Mouse (Mus musculus): ENCODE data around the gene Mrgprh. TPM values are rescaled to one million over a fixed set of nuclear protein-coding genes. Genes with fewer than 3 reads are reported as not detected.

The Mrgprh gene
- polyA plus RNA-seq (2015; fragmentation: Nextera tagmentation; extraction: Ambion mirVana): not detected in 2 replicates

DNA sequence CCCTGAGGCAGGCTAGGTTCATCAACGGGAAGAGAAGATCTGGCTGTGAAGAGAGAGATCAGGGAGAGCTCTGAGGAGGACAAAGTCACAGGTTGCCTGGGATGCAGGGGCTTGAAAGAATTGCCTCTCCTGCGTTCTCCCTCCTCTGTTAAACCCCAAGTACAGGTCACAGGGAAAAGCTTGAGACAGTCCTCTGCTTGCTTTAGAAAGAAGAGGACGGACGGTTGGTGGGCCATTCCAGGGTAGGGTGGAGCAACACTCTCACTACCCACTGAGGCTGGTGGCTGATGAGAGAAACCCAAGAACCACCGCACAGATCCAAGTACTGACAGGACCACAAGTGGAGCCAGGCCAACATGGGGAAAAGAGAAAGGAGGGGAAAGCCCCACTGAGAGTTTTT is at the start of gene Mrgprh:
Mrgprh (plus strand) TSS at position 301 of the 400 bp plus-strand sequence.
- H3K4me1 ChIP-seq (replicated peaks): peaks cover 8% of the 10 kb centered on the region

DNA sequence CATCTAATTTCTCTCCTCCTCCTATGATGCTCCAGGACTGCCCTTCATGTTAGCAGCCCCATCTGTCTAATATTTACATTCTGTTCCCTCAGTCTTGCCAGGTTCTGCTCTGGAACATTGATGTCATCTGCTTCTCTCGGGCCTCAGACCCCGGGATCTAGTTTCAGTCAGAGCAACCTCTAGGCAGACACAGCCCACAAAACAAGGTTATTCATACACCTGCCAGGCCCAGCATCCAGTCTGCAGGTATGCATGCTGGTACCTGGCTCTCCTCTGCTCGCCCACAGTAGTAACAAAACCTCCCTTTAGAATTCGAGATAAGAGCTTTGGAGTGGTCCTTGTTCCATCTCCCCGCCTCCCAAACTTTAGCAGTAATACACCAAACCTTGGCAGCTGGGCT is 45.5 kb upstream of the Mrgprh start:
- Histone ChIP-seq H3K36me3 (no peaks in the 10 kb centered on the region), H3K27ac (replicated peaks) (no peak overlapping the region), H3K27me3 (no peaks in the 10 kb centered on the region), H3K9me3 (no peaks in the 10 kb centered on the region), H3K4me1 (replicated peaks) (no peaks in the 10 kb centered on the region), H3K4me2 (no peak overlapping the region), H3K4me3 (no peak overlapping the region), H3K9ac (no peak overlapping the region)
- 80% methylated on average over 5 of the region's 5 CpGs for WGBS
- ATAC-seq (ENCODE audit: low FRiP score, low read depth): no peak

More for the DNA sequence above, at the start of gene Mrgprh:
- no peak within 1 kb of the TSS for H3K9ac ChIP-seq
- 79% methylated on average over 5 of the region's 5 CpGs for WGBS
- H3K9me3 ChIP-seq: no peaks in the 10 kb centered on the region
- no peak within 1 kb of the TSS for H3K27ac ChIP-seq (replicated peaks)
- peaks cover 3% of the 10 kb centered on the region; the same call in 1 of the 2 replicates for H3K27me3 ChIP-seq
- no peak within 1 kb of the TSS for H3K4me3 ChIP-seq
- no peak for ATAC-seq (ENCODE audit: low FRiP score, low read depth)
- no peaks in the 10 kb centered on the region for H3K36me3 ChIP-seq
- H3K4me2 ChIP-seq: no peak within 1 kb of the TSS

DNA sequence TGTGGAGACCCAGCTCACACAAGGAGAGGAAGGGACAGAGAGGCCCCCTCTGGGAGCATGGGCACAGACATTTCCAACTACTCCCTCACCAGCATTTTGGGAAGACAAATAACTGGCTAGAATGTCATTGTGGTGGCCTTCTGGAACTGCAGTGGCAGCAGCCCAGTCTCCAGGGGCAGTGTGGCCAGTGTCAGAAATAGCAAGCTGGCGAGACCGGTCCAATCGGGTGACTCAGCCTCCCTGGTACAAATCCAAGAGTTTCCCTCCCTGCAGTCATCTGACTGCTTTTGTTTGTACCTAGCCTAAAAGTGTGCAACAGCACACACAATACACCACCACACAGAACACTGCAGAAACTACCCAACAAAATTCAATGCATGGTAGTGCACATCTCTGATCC is 43.6 kb upstream of the Mrgprh start:
- WGBS: 92% methylated on average over 3 of the region's 3 CpGs
- Histone ChIP-seq H3K4me1 (replicated peaks) (no peaks in the 10 kb centered on the region), H3K27ac (replicated peaks) (no peak overlapping the region), H3K4me3 (no peak overlapping the region), H3K9ac (no peak overlapping the region), H3K4me2 (no peak overlapping the region), H3K36me3 (no peaks in the 10 kb centered on the region), H3K27me3 (no peaks in the 10 kb centered on the region), H3K9me3 (no peaks in the 10 kb centered on the region)
- no peak for ATAC-seq (ENCODE audit: low FRiP score, low read depth)

DNA sequence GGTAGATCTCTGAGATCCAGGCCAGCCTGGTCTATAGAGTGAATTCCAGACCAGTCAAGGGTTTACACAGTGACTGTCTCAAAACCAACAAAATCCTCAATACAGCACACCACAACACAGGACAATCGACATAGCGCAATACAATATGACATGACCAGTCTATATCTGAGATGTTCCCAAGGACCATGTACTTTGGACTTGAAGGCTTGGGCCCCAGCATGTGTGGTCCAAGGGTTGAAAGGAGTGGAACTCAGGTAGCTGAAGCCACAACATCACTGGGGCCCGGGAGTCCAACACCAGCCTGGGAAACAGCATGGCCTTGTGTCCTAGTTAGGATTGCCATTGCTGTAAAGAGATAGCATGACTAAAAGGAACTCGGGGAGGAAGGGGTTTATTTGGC is 43.2 kb upstream of the Mrgprh start:
- Histone ChIP-seq H3K9ac (no peak overlapping the region), H3K9me3 (no peaks in the 10 kb centered on the region), H3K4me2 (no peak overlapping the region), H3K4me3 (no peak overlapping the region), H3K36me3 (no peaks in the 10 kb centered on the region), H3K27ac (replicated peaks) (no peak overlapping the region), H3K4me1 (replicated peaks) (no peaks in the 10 kb centered on the region), H3K27me3 (no peaks in the 10 kb centered on the region)
- ATAC-seq (ENCODE audit: low FRiP score, low read depth): no peak
- 96% methylated on average over 4 of the region's 4 CpGs for WGBS

DNA sequence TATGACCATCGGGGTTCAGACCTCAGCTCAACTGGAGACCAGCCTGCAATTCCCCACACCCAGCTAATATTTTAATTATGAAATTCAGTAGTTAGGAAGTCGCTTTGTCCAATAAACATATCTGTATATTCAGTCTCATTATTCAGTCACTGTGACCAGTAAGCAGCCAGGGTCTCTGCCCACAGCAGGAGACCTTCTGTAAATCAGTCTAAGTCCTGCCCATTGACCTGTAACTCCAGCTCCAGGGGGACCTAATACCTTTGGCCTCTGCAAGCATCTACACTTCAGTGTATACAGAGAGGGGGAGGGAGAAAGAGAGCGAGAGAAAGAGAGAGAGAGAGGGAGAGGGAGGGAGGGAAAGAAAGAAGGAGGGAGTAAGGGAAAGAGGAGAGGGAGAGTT is 41.5 kb upstream of the Mrgprh start:
- Histone ChIP-seq H3K9ac (no peak overlapping the region), H3K9me3 (no peaks in the 10 kb centered on the region), H3K4me2 (no peak overlapping the region), H3K36me3 (no peaks in the 10 kb centered on the region), H3K27ac (replicated peaks) (no peak overlapping the region), H3K4me1 (replicated peaks) (no peaks in the 10 kb centered on the region), H3K4me3 (no peak overlapping the region), H3K27me3 (no peaks in the 10 kb centered on the region)
- 76% methylated on average over 3 of the region's 3 CpGs for WGBS
- ATAC-seq (ENCODE audit: low FRiP score, low read depth): no peak

DNA sequence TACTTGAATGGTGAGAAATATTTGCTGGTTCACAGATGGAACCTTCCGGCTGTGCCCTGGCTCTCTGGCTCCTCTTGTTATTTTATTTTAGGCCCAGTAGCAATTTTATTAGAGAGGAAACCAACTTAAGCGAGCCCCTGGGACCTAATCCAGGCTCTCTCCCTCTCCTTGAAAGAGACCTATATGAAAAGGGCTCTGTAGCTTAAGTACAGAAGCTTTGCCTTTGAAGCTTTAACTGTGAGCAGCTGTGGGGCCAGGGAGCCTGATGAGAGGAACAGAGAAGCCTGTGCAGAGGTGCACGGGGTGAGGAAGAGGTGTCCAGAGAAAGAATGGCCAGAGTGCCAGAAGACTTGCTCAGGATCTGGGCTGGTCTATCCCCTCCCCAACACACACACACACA is 41.0 kb upstream of the Mrgprh start:
- Histone ChIP-seq H3K27ac (replicated peaks) (no peak overlapping the region), H3K4me2 (no peak overlapping the region), H3K9me3 (no peaks in the 10 kb centered on the region), H3K27me3 (no peaks in the 10 kb centered on the region), H3K4me1 (replicated peaks) (no peaks in the 10 kb centered on the region), H3K9ac (no peak overlapping the region), H3K4me3 (no peak overlapping the region), H3K36me3 (no peaks in the 10 kb centered on the region)
- ATAC-seq (ENCODE audit: low FRiP score, low read depth): no peak
- 66% methylated on average over 3 of the region's 3 CpGs for WGBS

DNA sequence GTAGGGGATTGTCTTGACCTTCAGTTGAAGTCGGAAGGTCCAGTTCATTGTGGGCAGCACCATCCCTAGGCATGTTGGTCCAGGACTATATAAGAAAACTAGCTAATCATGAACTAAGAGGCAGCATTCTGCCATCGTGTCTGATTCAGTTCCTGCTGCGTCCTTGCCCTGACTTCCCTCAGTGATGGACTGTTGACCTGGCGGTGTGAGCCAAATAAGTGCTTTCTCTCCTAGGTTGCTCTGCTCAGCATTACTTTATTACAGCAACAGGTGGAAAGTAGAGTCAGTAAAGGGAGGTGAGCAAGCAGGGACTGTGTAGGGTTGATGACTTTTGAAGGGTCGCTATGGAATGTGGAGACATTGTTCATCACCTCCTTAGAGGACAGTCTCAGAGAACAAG is 40.1 kb upstream of the Mrgprh start:
- no peak for ATAC-seq (ENCODE audit: low FRiP score, low read depth)
- H3K36me3 ChIP-seq: no peaks in the 10 kb centered on the region
- H3K4me2 ChIP-seq: no peak overlapping the region
- H3K9ac ChIP-seq: no peak overlapping the region
- H3K4me1 ChIP-seq (replicated peaks): no peaks in the 10 kb centered on the region
- 95% methylated on average over 5 of the region's 5 CpGs for WGBS
- H3K4me3 ChIP-seq: no peak overlapping the region
- no peaks in the 10 kb centered on the region for H3K9me3 ChIP-seq
- H3K27ac ChIP-seq (replicated peaks): no peak overlapping the region
- no peaks in the 10 kb centered on the region for H3K27me3 ChIP-seq

DNA sequence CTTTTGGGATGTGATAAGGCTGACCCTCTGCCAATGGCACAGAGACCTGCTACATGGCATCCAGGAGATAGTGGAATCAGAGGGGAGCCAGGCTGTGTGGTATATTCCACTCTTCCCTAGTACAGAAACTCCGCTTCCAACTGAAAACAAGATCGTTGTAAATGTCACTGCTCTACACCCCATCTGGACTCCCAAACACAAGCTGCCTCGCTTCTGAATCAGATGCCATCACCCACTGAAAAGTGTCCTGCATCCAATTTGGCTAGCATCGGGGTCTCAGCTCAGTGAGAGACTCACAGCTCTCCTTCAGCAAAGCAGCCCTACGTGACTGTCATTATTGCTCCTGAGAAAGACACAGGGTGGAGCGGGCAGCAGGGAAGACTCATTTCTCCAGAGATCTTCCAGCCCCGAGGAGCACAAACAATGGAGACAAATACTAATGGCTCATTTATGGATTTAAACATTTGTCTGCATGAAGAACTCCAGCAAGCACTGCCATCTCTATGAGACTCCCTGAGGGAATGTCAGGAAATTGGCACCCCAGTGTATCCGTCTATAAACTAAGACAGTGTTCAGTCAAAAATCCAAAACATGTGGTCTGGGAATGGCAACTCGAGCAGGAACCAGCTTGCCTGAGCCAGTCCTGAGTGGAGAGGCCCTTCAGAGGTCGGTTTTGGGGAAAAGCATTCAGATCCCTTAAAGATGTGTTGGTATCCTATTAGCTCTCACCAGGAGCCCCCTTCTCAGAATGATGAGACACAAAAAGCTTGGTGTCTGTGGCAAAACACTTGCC is 36.2 kb upstream of the Mrgprh start:
- no peaks in the 10 kb centered on the region for H3K27me3 ChIP-seq
- H3K4me1 ChIP-seq (replicated peaks): no peaks in the 10 kb centered on the region
- no peak overlapping the region for H3K4me3 ChIP-seq
- 63% methylated on average over 10 of the region's 10 CpGs for WGBS
- no peaks in the 10 kb centered on the region for H3K9me3 ChIP-seq
- H3K9ac ChIP-seq: no peak overlapping the region
- H3K4me2 ChIP-seq: no peak overlapping the region
- H3K27ac ChIP-seq (replicated peaks): no peak overlapping the region
- no peak for ATAC-seq (ENCODE audit: low FRiP score, low read depth)
- no peaks in the 10 kb centered on the region for H3K36me3 ChIP-seq

DNA sequence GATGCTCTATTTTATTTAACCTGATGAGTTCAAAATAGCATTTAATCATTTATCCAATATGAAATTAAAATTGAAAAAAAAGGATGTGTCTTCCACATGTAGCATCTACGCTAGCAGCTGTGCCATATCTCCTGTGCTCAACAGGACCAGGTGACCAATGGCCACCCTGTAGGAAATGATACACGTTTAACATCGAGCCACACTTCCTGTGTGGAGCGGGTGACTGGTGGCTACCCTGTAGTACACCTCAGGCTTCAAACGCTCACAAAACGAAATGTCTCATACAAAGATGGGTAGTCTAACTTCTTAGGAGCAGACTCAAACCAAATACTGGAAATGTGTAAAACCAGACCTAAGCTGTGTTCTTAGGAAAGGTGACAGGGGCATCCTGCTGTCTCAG is 32.0 kb upstream of the Mrgprh start:
- H3K9ac ChIP-seq: no peak overlapping the region
- no peak for ATAC-seq (ENCODE audit: low FRiP score, low read depth)
- no peaks in the 10 kb centered on the region for H3K36me3 ChIP-seq
- H3K4me3 ChIP-seq: no peak overlapping the region
- no peaks in the 10 kb centered on the region for H3K4me1 ChIP-seq (replicated peaks)
- H3K27ac ChIP-seq (replicated peaks): no peak overlapping the region
- H3K27me3 ChIP-seq: no peaks in the 10 kb centered on the region
- WGBS: 89% methylated on average over 6 of the region's 6 CpGs
- H3K4me2 ChIP-seq: no peak overlapping the region
- no peaks in the 10 kb centered on the region for H3K9me3 ChIP-seq

DNA sequence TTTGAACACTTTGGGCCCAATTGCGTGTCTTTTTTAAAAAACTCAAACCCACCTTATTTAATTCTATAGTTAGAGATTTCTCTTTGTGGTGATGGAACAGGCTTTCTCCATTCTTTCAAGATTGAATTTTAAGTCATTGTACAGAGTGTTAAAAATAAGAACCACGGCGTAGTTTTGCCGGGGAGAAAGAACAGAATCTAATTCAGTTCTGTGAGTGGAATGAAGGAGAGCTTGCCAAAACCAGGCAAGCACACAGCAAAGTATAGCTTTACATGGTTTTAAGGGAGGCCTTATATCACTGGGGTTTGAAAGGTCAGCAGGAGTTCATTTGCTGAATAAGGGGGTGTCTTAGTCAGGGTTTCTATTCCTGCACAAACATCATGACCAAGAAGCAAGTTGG is 31.3 kb upstream of the Mrgprh start:
- Histone ChIP-seq H3K4me1 (replicated peaks) (no peaks in the 10 kb centered on the region), H3K4me3 (no peak overlapping the region), H3K9ac (no peak overlapping the region), H3K27ac (replicated peaks) (no peak overlapping the region), H3K4me2 (no peak overlapping the region), H3K36me3 (no peaks in the 10 kb centered on the region), H3K9me3 (no peaks in the 10 kb centered on the region), H3K27me3 (no peaks in the 10 kb centered on the region)
- no peak for ATAC-seq (ENCODE audit: low FRiP score, low read depth)
- 89% methylated on average over 4 of the region's 4 CpGs for WGBS

DNA sequence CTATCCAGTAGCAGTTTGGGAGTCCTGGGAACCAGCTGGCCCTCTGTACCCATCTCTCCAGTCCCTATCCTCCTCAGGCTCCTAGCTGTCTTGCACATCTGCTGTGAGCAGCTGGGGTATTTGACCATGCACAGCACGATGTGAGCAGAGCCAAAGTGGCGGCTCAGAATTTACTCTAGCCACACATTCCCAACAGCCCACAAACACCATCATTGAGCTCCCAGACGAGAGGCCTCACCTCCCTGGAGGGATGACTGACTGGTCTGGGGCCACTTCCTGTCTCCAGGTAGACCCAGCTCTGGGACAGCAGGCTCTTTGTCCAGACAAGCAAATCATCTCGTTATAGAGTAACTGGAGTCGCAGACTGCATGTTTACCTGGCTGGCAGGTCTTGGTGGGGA is 30.0 kb upstream of the Mrgprh start:
- WGBS: 58% methylated on average over 5 of the region's 5 CpGs
- H3K27me3 ChIP-seq: no peaks in the 10 kb centered on the region
- H3K4me1 ChIP-seq (replicated peaks): no peaks in the 10 kb centered on the region
- H3K4me3 ChIP-seq: no peak overlapping the region
- H3K9ac ChIP-seq: no peak overlapping the region
- no peaks in the 10 kb centered on the region for H3K9me3 ChIP-seq
- no peak overlapping the region for H3K27ac ChIP-seq (replicated peaks)
- H3K4me2 ChIP-seq: no peak overlapping the region
- ATAC-seq (ENCODE audit: low FRiP score, low read depth): no peak
- no peaks in the 10 kb centered on the region for H3K36me3 ChIP-seq

DNA sequence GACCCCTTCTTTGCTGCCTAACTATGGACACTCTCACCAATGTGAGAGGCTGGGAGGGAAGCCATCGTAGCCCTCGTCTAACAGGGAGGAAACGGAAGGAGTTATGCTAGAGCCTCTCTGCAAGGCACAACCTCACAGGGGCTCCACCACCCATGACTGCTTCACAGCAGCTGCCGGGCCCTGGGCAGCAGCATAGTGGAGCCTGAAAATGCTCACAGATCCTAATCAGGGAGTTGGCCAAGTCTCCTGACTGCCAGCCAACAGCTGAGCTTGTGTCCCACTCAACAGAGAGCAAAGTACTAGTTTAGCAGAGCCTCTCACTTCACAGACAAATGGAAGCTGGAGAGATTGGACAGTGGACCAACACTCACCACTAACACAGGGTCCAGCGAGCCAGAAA is 29.4 kb upstream of the Mrgprh start:
- ATAC-seq (ENCODE audit: low FRiP score, low read depth): no peak

DNA sequence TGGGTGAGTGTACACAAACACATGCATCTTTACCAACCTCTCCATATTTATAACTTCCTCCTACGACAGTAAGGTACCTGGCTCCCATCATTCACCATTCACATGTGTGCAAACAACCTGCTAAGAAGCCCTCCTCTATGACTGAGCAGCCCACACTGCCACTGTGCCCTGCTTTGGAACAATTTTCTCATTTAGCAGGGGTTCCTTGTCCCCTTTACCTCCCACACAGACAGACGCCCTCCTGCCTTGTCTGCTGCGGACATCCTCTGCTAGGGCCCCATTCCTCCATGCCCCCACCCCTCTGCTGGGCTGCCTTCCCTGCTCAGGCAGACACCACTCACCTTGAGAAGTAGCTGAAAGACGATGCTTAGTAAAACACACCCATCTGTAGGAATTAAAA is 28.1 kb upstream of the Mrgprh start:
- Histone ChIP-seq H3K9ac (no peak overlapping the region), H3K9me3 (no peaks in the 10 kb centered on the region), H3K4me3 (no peak overlapping the region), H3K4me1 (replicated peaks) (no peaks in the 10 kb centered on the region), H3K4me2 (no peak overlapping the region), H3K27me3 (no peaks in the 10 kb centered on the region), H3K36me3 (no peaks in the 10 kb centered on the region), H3K27ac (replicated peaks) (no peak overlapping the region)
- 71% methylated on average over 4 of the region's 4 CpGs for WGBS
- no peak for ATAC-seq (ENCODE audit: low FRiP score, low read depth)

More for the DNA sequence above, 29.4 kb upstream of the Mrgprh start:
- Histone ChIP-seq H3K4me2 (no peak overlapping the region), H3K9ac (no peak overlapping the region), H3K27me3 (no peaks in the 10 kb centered on the region), H3K36me3 (no peaks in the 10 kb centered on the region), H3K9me3 (no peaks in the 10 kb centered on the region), H3K27ac (replicated peaks) (no peak overlapping the region), H3K4me1 (replicated peaks) (no peaks in the 10 kb centered on the region), H3K4me3 (no peak overlapping the region)
- 83% methylated on average over 5 of the region's 5 CpGs for WGBS
